In genomic region chr2:33237581-33237980, GRCm38 (mm10) we compare ENCODE assay signal across 25 mouse cellular contexts. TPM values are rescaled to one million over a fixed set of nuclear protein-coding genes. Genes with fewer than 3 reads are reported as not detected.
DNase-seq lines count a peak whose midpoint lies in the region; ATAC-seq and TF ChIP-seq lines count a peak whose summit lies in the region.
"Had no signal": no experiment of that assay in that cellular context is flagged by ENCODE, and none has a peak within 500 bp of the region (broad histone marks: within the 10 kb centered on the region; RNA-seq: fewer than 3 reads in every experiment).

No protein-coding gene starts in this region.

- H3K27ac ChIP-seq in hindbrain, embryonic 13.5 days, result peak overlapping the region; percentile 46; the same call in 1 of the 2 replicates
- H3K27ac ChIP-seq in hindbrain, embryonic 12.5 days, result no peak overlapping the region; the same call in 1 of the 2 replicates
- peak overlapping the region; percentile 39; the same call in 1 of the 2 replicates for H3K27ac ChIP-seq in layer of hippocampus, adult 2 months
- peak overlapping the region; percentile 14; the same call in 1 of the 2 replicates for H3K27ac ChIP-seq in midbrain, embryonic 16.5 days (ENCODE audit: low read length)
- H3K27ac ChIP-seq in midbrain, postnatal 0 days (ENCODE audit: low read depth, low read length), result no peak overlapping the region
- H3K27ac ChIP-seq: embryonic facial prominence, embryonic 12.5 days; embryonic facial prominence, embryonic 15.5 days; heart, adult 2 months; heart, embryonic 10.5 days; heart, embryonic 13.5 days; hindbrain, embryonic 14.5 days had no signal

- ATAC-seq in hindbrain, embryonic 13.5 days (ENCODE audit: low FRiP score), result no peak
- ATAC-seq in hindbrain, embryonic 12.5 days (ENCODE audit: low FRiP score), result no peak
- ATAC-seq in midbrain, embryonic 16.5 days, result no peak
- no peak for ATAC-seq in midbrain, postnatal 0 days (ENCODE audit: low FRiP score)
- ATAC-seq: forebrain, embryonic 14.5 days; forebrain, postnatal 0 days; Patski had no signal

- no peak overlapping the region for H3K4me2 ChIP-seq in hindbrain, embryonic 13.5 days
- H3K4me2 ChIP-seq in hindbrain, embryonic 12.5 days (replicated peaks), result no peak overlapping the region
- no peak overlapping the region for H3K4me2 ChIP-seq in midbrain, embryonic 16.5 days (ENCODE audit: low read length)
- H3K4me2 ChIP-seq in midbrain, postnatal 0 days (ENCODE audit: low read depth, low read length, poor library complexity, severe bottlenecking), result no peak overlapping the region
- H3K4me2 ChIP-seq: embryonic facial prominence, embryonic 12.5 days; embryonic facial prominence, embryonic 15.5 days; heart, embryonic 13.5 days; hindbrain, embryonic 14.5 days had no signal

- DNase-seq in layer of hippocampus, adult 2 months (ENCODE audit: low spot score in 2 of 2), result no peak
- DNase-seq in layer of hippocampus, adult 9-11 months, result no peak
- DNase-seq in midbrain, postnatal 0 days (ENCODE audit: low spot score), result no peak
- DNase-seq: adrenal gland, postnatal 10 days; B cell, adult 2 months; cerebellum, adult 11 months; cerebellum, adult 2 months; cerebellum, adult 9-11 months; forebrain, postnatal 0 days; gastrocnemius, postnatal 25 days; heart, adult 2 months; heart, postnatal 14 days; heart, postnatal 4 days had no signal

- no peaks in the 10 kb centered on the region for H3K27me3 ChIP-seq in hindbrain, embryonic 13.5 days
- H3K27me3 ChIP-seq in hindbrain, embryonic 12.5 days, result no peaks in the 10 kb centered on the region
- H3K27me3 ChIP-seq in midbrain, embryonic 16.5 days (ENCODE audit: control insufficient read depth, insufficient read depth, low read depth, low read length), result no peaks in the 10 kb centered on the region
- H3K27me3 ChIP-seq in midbrain, postnatal 0 days (ENCODE audit: insufficient read depth, low read length), result no peaks in the 10 kb centered on the region
- H3K27me3 ChIP-seq: CH12.LX; embryonic facial prominence, embryonic 12.5 days; embryonic facial prominence, embryonic 15.5 days; heart, embryonic 13.5 days; Patski had no signal

- H3K4me1 ChIP-seq in hindbrain, embryonic 13.5 days (replicated peaks), result peaks cover 47% of the 10 kb centered on the region
- peaks cover 12% of the 10 kb centered on the region; the same call in 1 of the 2 replicates for H3K4me1 ChIP-seq in hindbrain, embryonic 12.5 days
- peaks cover 3% of the 10 kb centered on the region; the same call in 1 of the 2 replicates for H3K4me1 ChIP-seq in midbrain, embryonic 16.5 days (ENCODE audit: control insufficient read depth, insufficient read depth, low read length)
- H3K4me1 ChIP-seq in midbrain, postnatal 0 days (ENCODE audit: insufficient read depth, low read length), result no peaks in the 10 kb centered on the region
- H3K4me1 ChIP-seq: embryonic facial prominence, embryonic 12.5 days had no signal

- no peak overlapping the region for H3K9ac ChIP-seq in hindbrain, embryonic 13.5 days
- H3K9ac ChIP-seq in hindbrain, embryonic 12.5 days, result no peak overlapping the region
- H3K9ac ChIP-seq in midbrain, embryonic 16.5 days (ENCODE audit: low read depth, low read length), result no peak overlapping the region
- H3K9ac ChIP-seq in midbrain, postnatal 0 days (replicated peaks; ENCODE audit: low read length, poor library complexity, severe bottlenecking), result no peak overlapping the region
- H3K9ac ChIP-seq: embryonic facial prominence, embryonic 12.5 days; embryonic facial prominence, embryonic 15.5 days; forebrain, postnatal 0 days; heart, embryonic 13.5 days; hindbrain, embryonic 14.5 days had no signal

- peaks cover 8% of the 10 kb centered on the region for H3K36me3 ChIP-seq in hindbrain, embryonic 13.5 days
- H3K36me3 ChIP-seq in hindbrain, embryonic 12.5 days, result 0 out of 2 replicates have a peak, but pooled peaks cover 3% of the 10 kb centered on the region
- H3K36me3 ChIP-seq in midbrain, embryonic 16.5 days (ENCODE audit: control insufficient read depth, insufficient read depth, low read length), result no peaks in the 10 kb centered on the region
- peaks cover 7% of the 10 kb centered on the region; the same call in 1 of the 2 replicates for H3K36me3 ChIP-seq in midbrain, postnatal 0 days (ENCODE audit: insufficient read depth, low read length)
- H3K36me3 ChIP-seq: G1E had no signal

- 80% methylated on average over 6 of the region's 6 CpGs for WGBS in hindbrain, embryonic 13.5 days
- 88% methylated on average over 6 of the region's 6 CpGs for WGBS in hindbrain, embryonic 12.5 days
- 81% methylated on average over 6 of the region's 6 CpGs for WGBS in midbrain, embryonic 16.5 days
- WGBS in midbrain, postnatal 0 days, result 72% methylated on average over 6 of the region's 6 CpGs

- H3K9me3 ChIP-seq in hindbrain, embryonic 13.5 days, result no peaks in the 10 kb centered on the region
- no peaks in the 10 kb centered on the region for H3K9me3 ChIP-seq in hindbrain, embryonic 12.5 days (replicated peaks)
- no peaks in the 10 kb centered on the region for H3K9me3 ChIP-seq in midbrain, embryonic 16.5 days (replicated peaks; ENCODE audit: control insufficient read depth, low read length, poor library complexity, severe bottlenecking)
- no peaks in the 10 kb centered on the region for H3K9me3 ChIP-seq in midbrain, postnatal 0 days (ENCODE audit: low read length)
- H3K9me3 ChIP-seq: embryonic facial prominence, embryonic 12.5 days; embryonic facial prominence, embryonic 15.5 days; G1E; heart, embryonic 10.5 days; heart, embryonic 13.5 days had no signal

- no peak for TF ChIP-seq CTCF in layer of hippocampus, adult 2 months (conservative IDR thresholded peaks at IDR 0.05)
- no peak for TF ChIP-seq CTCF in midbrain, postnatal 0 days (IDR thresholded peaks at IDR 0.05)

- H3K4me3 ChIP-seq in hindbrain, embryonic 13.5 days, result no peak overlapping the region
- no peak overlapping the region for H3K4me3 ChIP-seq in hindbrain, embryonic 12.5 days
- H3K4me3 ChIP-seq in layer of hippocampus, adult 2 months, result no peak overlapping the region
- H3K4me3 ChIP-seq in midbrain, embryonic 16.5 days (ENCODE audit: low read depth, low read length), result no peak overlapping the region
- H3K4me3 ChIP-seq in midbrain, postnatal 0 days (ENCODE audit: low read depth, low read length), result no peak overlapping the region
- H3K4me3 ChIP-seq: embryonic facial prominence, embryonic 12.5 days; embryonic facial prominence, embryonic 15.5 days; heart, adult 2 months; heart, embryonic 10.5 days; heart, embryonic 13.5 days had no signal

RNA-seq across cellular contexts. Expression of gene Angptl2, which starts 21.7 kb away (rescaled TPM):
- 16.9 and 17.9 TPM in 2 replicates for polyA plus RNA-seq in hindbrain, embryonic 13.5 days (2015; fragmentation: Nextera tagmentation; extraction: Ambion mirVana)
- 32.8 and 35.4 TPM in 2 replicates for polyA plus RNA-seq in hindbrain, embryonic 12.5 days (2016; fragmentation: Nextera tagmentation; extraction: Ambion mirVana)
- total RNA-seq in layer of hippocampus, adult 2 months (2021), result 1 to 10 TPM in 1 of 2 experiments, under 1 TPM in 1; 0.81 to 2.2 TPM
- polyA plus RNA-seq in midbrain, embryonic 16.5 days (2015; fragmentation: Nextera tagmentation; extraction: Ambion mirVana), result 9.8 and 10.6 TPM in 2 replicates
- 16.7 and 16.8 TPM in 2 replicates for total RNA-seq in midbrain, postnatal 0 days (2014; rRNA removed)
- polyA plus RNA-seq in midbrain, postnatal 0 days (2015; fragmentation: Nextera tagmentation; extraction: Ambion mirVana), result 9.8 TPM in 2 replicates
- polyA plus RNA-seq: G1E had no signal

Comparison
In these comparisons a context has a peak if more than half of its experiments do, and no peak if none do; other contexts are left out.
1. H3K27ac ChIP-seq: peak in hindbrain, embryonic 13.5 days (single experiment), layer of hippocampus, adult 2 months (single experiment) and midbrain, embryonic 16.5 days (single experiment); none in hindbrain, embryonic 12.5 days (single experiment) and midbrain, postnatal 0 days (single experiment).